Mouse (Mus musculus) testis, postnatal 14 days (tissue): ENCODE data around the gene Nt5dc3.

ENCODE experiments used
- DNase-seq: peaks from one replicate; pipeline ENCODE4 v3.0.0; 2021; ENCODE audit warnings: low spot score

Nt5dc3 gene

GRCm38 (mm10) chr10:86779117-86779755 lies 431 bp downstream of the Nt5dc3 start:
- DNase-seq, result peak; percentile 43

DNA sequence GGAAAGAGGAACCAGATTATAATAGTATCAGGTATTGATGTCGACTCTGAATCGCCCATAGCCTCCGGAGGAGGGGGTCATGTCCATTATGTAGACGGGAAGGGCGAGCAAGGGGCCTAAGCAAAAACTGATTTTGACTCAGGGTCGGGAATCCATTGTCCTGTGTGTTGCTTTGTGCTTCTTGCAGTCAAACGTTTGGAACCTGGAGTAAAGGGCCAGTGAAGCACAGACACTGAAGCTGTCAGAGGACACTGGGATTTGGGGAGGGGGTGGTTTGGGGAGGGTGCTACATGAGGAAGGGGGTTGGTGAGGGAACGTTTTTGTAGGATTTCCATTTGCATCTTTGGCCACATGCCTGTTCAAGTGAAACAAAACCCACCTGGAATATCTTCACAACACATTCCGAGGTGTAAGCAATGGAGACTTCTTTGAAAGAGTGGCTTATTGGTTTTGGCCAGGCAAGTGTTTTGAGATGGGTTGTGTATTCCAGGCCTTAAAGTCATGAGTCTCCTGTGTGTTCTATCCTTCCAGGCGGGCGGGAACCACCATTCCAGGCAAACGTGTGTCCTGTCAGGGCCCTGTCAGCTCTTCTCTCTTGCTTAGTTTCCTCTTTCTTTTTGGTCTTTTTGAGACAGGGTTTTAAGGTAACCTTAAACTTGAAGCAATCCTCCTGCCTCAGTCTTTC lies 1.2 kb downstream of the Nt5dc3 start:
- DNase-seq, result no peak

DNA sequence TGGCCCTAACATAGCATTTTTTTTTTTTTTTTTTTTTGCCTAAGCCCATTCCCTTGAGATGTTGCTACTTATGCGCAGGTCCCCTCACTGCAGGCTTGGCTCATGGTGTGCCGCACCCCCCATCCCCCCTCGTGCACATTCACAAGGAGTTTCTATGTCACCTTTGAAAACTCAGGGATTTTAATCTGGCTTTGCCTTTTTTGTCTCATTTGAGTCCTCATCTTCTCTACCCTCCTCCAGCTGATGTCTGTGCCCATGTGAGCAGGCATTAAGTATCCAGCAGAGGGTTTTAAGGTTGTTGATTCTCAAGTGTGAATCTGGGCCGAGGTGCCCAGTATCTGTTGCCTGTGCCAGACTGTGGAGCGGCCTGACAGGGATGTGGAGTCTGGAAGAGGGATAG lies 2.8 kb downstream of the Nt5dc3 start:
- DNase-seq, result no peak

DNA sequence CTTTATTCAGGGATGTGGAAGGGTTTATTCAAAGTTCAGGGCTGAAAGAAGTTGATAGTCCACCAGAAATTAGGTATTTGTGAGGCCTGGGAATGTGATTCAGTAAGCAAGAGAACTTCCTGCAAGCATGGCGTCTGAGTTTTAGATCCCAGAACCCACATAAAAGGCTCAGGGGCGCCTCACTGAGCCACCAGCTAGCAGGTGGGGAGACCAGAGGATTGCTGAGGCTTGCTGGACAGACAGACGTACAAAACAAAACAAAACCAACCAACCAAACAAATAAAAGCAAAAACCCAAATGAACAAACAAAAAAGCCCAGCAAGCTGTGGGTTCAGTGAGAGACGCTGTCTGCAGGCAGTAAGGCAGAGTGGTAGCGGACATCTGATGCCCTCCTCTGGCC lies 3.9 kb downstream of the Nt5dc3 start:
- DNase-seq, result no peak

GRCm38 (mm10) chr10:86783561-86783960 lies 4.8 kb downstream of the Nt5dc3 start:
- DNase-seq, result no peak

GRCm38 (mm10) chr10:86784126-86784675 lies 5.4 kb downstream of the Nt5dc3 start:
- no peak for DNase-seq

- DNase-seq, result no peak
These were observed 6.6 kb downstream of the Nt5dc3 start for GRCm38 (mm10) chr10:86785396-86785795.

GRCm38 (mm10) chr10:86786083-86786482 lies 7.3 kb downstream of the Nt5dc3 start:
- DNase-seq, result no peak

DNA sequence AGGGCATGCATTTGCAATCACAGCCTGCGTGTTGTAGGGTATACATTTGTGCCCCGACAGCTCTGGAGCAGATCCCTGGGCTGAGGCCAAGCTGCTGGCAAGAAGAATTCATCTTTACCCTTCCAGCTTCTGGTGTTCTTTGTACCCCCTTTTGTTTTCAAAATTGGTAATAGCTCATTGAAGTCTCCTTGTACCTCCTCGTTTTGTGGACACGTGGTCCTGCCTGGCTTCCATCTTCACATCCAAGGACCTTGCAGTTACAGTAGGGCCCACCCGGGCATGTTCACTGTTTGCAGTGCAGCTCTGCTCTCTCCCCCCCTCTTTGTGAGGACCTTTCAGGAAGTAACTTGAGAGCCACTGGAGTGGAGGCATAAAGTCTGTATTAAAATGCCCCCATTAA lies 9.4 kb downstream of the Nt5dc3 start:
- DNase-seq, result no peak

- DNase-seq, result no peak
These were observed 10.4 kb downstream of the Nt5dc3 start for GRCm38 (mm10) chr10:86789146-86789672.

GRCm38 (mm10) chr10:86791507-86792184 lies 12.8 kb downstream of the Nt5dc3 start:
- no peak for DNase-seq

DNA sequence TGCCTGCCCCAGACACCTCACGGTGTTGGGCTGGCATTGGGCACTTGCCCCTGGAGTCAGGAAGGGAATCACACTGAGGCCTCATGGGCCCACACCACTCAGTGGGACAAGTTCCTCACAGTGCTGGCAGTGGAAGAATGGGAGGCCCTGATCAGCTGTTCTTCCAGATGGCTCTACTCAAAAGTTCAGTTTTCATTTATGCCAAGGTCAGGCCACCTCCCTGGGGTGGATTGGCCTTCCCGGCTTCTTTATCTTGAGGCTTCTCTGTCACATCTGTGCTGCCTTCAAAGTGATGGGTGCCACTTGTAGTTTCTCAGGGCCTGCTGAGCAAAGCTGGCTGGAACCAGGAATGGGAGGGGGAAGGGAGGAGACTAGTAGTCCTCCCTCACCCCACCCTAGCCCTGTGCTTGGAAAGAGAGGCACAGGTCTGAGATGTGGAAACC lies 14.7 kb downstream of the Nt5dc3 start:
- DNase-seq, result peak; percentile 44

DNA sequence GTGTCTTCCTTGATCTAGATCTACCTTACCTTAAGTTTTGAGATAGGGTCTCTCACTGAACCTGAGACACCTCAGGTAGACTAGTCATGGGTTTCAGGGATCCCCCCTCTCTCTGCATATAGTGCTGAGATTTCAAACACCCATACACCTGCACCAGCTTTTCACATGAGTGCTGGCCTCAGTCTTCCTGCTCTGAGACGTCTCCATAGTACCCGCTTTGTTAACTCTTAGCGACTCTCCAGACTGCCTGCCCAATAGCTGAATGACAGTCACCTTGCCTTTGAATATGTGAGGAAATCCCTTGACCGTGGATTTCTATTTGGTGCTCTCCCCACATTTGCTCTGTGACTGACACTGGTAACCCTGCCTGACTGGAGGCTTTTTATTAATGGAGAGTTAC lies 15.4 kb downstream of the Nt5dc3 start:
- no peak for DNase-seq

GRCm38 (mm10) chr10:86794794-86795535 lies 16.2 kb downstream of the Nt5dc3 start:
- no peak for DNase-seq

GRCm38 (mm10) chr10:86796073-86796741 lies 17.4 kb downstream of the Nt5dc3 start:
- no peak for DNase-seq

- DNase-seq, result no peak
These were observed 28.6 kb downstream of the Nt5dc3 start for GRCm38 (mm10) chr10:86807362-86807761.

DNA sequence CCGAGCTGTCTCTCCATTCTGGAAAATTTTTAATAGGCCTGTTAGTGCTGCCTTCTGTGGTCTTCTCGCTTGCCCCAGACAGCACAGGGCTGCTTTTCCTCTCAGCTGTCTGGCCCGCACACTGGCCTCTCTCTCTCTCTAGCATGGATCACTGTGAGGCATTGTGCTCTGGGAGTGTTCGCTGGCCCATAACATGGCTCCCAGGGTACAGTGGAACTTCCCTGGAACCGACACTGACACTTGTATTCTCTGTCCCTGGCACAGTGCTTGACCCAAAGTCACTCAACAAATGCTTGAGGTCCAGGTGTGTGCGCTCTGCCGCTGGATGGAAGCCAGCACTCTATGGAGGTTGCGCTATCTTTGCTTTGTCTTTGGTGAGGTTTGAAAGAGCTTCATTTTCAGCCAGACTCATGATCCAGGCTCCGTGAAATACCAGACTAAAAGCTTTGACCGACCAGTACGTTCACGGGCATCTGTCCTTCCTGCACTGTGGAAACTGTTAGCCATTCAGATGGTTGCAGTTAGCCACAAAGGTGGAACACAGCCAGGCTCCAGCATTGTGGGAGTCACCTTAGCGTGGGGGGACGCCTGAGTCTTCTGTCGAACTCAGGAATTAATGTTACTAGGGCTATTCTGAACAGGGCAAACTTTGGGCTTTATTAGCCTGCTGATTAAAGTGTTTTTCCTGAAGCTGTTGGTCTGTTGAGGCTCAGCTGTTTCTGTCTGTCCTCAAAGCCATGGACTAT lies 29.4 kb downstream of the Nt5dc3 start:
- peak; percentile 51 for DNase-seq

GRCm38 (mm10) chr10:86810000-86810399 lies 31.2 kb downstream of the Nt5dc3 start:
- DNase-seq, result no peak

DNA sequence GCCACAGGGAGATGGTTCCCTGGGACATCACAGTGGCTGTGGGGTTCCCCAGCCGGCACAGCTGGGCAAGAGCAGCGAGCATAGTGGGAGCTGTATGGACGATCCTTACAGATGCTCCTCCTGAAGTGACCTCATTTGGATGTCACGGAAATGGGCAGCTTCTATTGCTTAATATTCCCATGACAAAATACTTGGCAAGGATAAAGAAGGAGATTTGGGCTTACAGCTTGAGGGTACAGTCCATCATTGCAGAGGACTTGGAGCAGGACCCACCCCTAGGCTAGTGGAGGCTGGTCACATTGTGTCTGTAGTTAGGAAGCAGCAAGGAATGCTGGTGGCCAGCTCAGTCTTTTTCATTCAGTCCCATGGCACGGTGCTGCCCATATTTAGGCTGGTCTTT lies 31.8 kb downstream of the Nt5dc3 start:
- no peak for DNase-seq

- peak; percentile 83 for DNase-seq
These were observed 35.7 kb downstream of the Nt5dc3 start for GRCm38 (mm10) chr10:86814292-86815131.
